Mouse (Mus musculus) liver, postnatal 0 days (tissue): ENCODE results near the gene Pgam1. TPM values are rescaled to one million over a fixed set of nuclear protein-coding genes. Genes with fewer than 3 reads are reported as not detected.

Experiments used
- ATAC-seq: fragments of 200-750 bp; cut with Nextera tagmentation; 2 replicates; pipeline ENCODE4 v1.8.0; 2017; ENCODE audit warnings: mild to moderate bottlenecking, moderate library complexity
- DNase-seq: peaks from one replicate; pipeline ENCODE4 v3.0.0-alpha.2; 2016
- H3K27ac ChIP-seq: fragments of 300-500 bp; sonication (generic); 2 replicates; pipeline ENCODE4 v1.5.1; 2014; ENCODE audit warnings: antibody characterized with exemption, moderate library complexity, mild to moderate bottlenecking, low read depth
- H3K27me3 ChIP-seq: fragments of 300-500 bp; sonication (generic); 2 replicates; pipeline ENCODE4 v1.6.1; 2014; ENCODE audit warnings: low read length, control low read depth, mixed read lengths; ENCODE audit not compliant: insufficient read depth
- H3K36me3 ChIP-seq: fragments of 300-500 bp; sonication (generic); replicated peaks from 2 replicates; pipeline ENCODE4 v1.6.1; 2014; ENCODE audit warnings: mild to moderate bottlenecking, control low read depth, low read length, moderate library complexity, mixed read lengths; ENCODE audit not compliant: insufficient read depth
- H3K4me1 ChIP-seq: fragments of 300-500 bp; sonication (generic); 2 replicates; pipeline ENCODE4 v1.6.1; 2014; ENCODE audit warnings: antibody characterized with exemption, mild to moderate bottlenecking, control low read depth; ENCODE audit not compliant: insufficient read depth
- H3K4me2 ChIP-seq: fragments of 300-500 bp; sonication (generic); 2 replicates; pipeline ENCODE4 v1.6.1; 2014; ENCODE audit warnings: low read depth, mild to moderate bottlenecking, low read length, moderate library complexity, mixed read lengths
- H3K4me3 ChIP-seq: fragments of 300-500 bp; sonication (generic); 2 replicates; pipeline ENCODE4 v1.5.1; 2014; ENCODE audit warnings: low read depth, low read length
- H3K9ac ChIP-seq: fragments of 300-500 bp; sonication (generic); replicated peaks from 2 replicates; pipeline ENCODE4 v1.6.1; 2014; ENCODE audit warnings: mild to moderate bottlenecking, moderate library complexity
- H3K9me3 ChIP-seq: fragments of 300-500 bp; sonication (generic); 2 replicates; pipeline ENCODE4 v1.6.1; 2016; ENCODE audit warnings: mild to moderate bottlenecking, control low read depth, low read length, mixed read lengths
- CTCF ChIP-seq: sonication (generic); IDR thresholded peaks from 2 replicates; pipeline ENCODE4 v1.5.1; 2016; ENCODE audit warnings: antibody characterized with exemption, low read depth
- EP300 ChIP-seq: IDR thresholded peaks from 2 replicates; pipeline ENCODE4 v1.6.1; 2016; ENCODE audit warnings: antibody characterized with exemption, low read depth, mild to moderate bottlenecking
- WGBS: fragments of 180-500 bp; shearing (Covaris S2); extraction: QIAGEN DNeasy Blood & Tissue Kit; methylation state at CpG from one replicate; pipeline ENCODE4 v1.1.7; 2014; ENCODE audit not compliant: insufficient replicate concordance; 5-methylcytosine and 5-hydroxymethylcytosine counted together
- polyA plus RNA-seq: library from polyadenylated mRNA; unstranded; fragments of >200 nt; fragmentation: Nextera tagmentation; extraction: Ambion mirVana; gene quantifications from 2 replicates; pipeline ENCODE4 v1.2.1, GENCODE M21; 2015

Pgam1 gene
- polyA plus RNA-seq, 1 experiment from 2014 or later = 183 TPM

DNA sequence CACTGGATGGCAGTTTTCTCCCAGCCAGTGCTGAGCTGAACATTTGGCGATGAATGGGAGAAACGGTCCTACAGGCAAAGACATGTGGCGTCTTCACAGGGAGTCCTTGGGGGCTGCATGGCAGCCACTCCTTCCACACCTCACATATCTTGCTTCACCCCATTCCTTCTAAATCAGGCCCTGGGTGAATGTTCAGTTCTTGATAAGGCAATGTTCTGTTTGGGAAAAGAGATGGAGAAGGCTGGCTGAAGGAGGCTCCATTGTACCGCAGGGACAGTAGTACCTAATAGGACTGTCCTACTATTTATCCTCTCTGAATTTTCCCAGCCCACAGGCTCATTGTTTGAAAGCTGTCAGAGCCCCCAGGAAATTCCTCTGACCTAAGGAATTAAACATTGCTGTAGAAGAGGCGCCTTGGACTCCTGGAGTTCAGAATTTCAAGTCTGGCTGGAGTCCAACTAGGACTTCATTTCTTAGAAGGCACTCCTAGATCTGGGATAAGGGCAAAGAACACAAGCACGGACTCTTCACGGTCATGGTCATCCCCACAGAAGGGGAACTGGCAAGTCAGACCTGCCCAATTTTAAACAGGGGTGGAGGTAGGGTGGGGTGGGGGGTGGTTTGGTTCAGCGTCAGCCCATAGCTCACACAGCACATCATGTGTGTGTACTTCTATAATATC lies 4.5 kb upstream of the Pgam1 start:
- DNase-seq (peak; percentile 22), ATAC-seq (peak; percentile 7; the same call in 1 of the 2 replicates)
- H3K27me3 ChIP-seq = no peaks in the 10 kb centered on the region
- H3K9ac ChIP-seq = 0 out of 2 replicates have a peak overlapping the region, but pooled peaks have one; percentile 3
- peak overlapping the region; percentile 75 for H3K27ac ChIP-seq
- peak overlapping the region; percentile 2; the same call in 1 of the 2 replicates for H3K4me3 ChIP-seq
- peaks cover 46% of the 10 kb centered on the region for H3K4me1 ChIP-seq
- WGBS = 44% methylated on average over 8 of the region's 8 CpGs
- H3K9me3 ChIP-seq = no peaks in the 10 kb centered on the region
- peak overlapping the region; percentile 60 for H3K4me2 ChIP-seq
- no peak for TF ChIP-seq CTCF
- TF ChIP-seq EP300 = peak; percentile 74
- no peaks in the 10 kb centered on the region for H3K36me3 ChIP-seq

GRCm38 (mm10) chr19:41908736-41909135 lies 3.0 kb upstream of the Pgam1 start:
- Histone ChIP-seq H3K27ac (no peak overlapping the region), H3K4me2 (no peak overlapping the region), H3K4me3 (no peak overlapping the region), H3K9me3 (no peaks in the 10 kb centered on the region), H3K9ac (no peak overlapping the region), H3K27me3 (no peaks in the 10 kb centered on the region), H3K36me3 (0 out of 2 replicates have a peak, but pooled peaks cover 3% of the 10 kb centered on the region), H3K4me1 (peaks cover 60% of the 10 kb centered on the region)
- TF ChIP-seq EP300 (no peak), CTCF (no peak)
- ATAC-seq (no peak), DNase-seq (no peak)
- 82% methylated on average over 3 of the region's 3 CpGs for WGBS

GRCm38 (mm10) chr19:41910396-41910795 lies 1.3 kb upstream of the Pgam1 start:
- Histone ChIP-seq H3K27me3 (no peaks in the 10 kb centered on the region), H3K9ac (no peak overlapping the region), H3K36me3 (peaks cover 11% of the 10 kb centered on the region), H3K9me3 (no peaks in the 10 kb centered on the region), H3K4me2 (no peak overlapping the region), H3K4me1 (peaks cover 71% of the 10 kb centered on the region), H3K27ac (no peak overlapping the region), H3K4me3 (no peak overlapping the region)
- 78% methylated on average over 2 of the region's 2 CpGs for WGBS
- ATAC-seq (no peak), DNase-seq (no peak)
- TF ChIP-seq CTCF = no peak
- no peak for TF ChIP-seq EP300

- peak; percentile 18 for ATAC-seq
- H3K9ac ChIP-seq = peak overlapping the region; percentile 87
- 1% methylated on average over 53 of the region's 53 CpGs for WGBS
- TF ChIP-seq CTCF = no peak
- TF ChIP-seq EP300 = no peak
- no peaks in the 10 kb centered on the region for H3K27me3 ChIP-seq
- H3K36me3 ChIP-seq = peaks cover 29% of the 10 kb centered on the region
- peaks cover 52% of the 10 kb centered on the region for H3K4me1 ChIP-seq
- no peaks in the 10 kb centered on the region for H3K9me3 ChIP-seq
- H3K4me2 ChIP-seq = peak overlapping the region; percentile 96
- DNase-seq = peak; percentile 66
- H3K27ac ChIP-seq = peak overlapping the region; percentile 92
- H3K4me3 ChIP-seq = peak overlapping the region; percentile 94
These were observed 678 bp downstream of the Pgam1 start for GRCm38 (mm10) chr19:41912121-41913080.

- Histone ChIP-seq H3K9ac (peak overlapping the region; percentile 87), H3K36me3 (peaks cover 35% of the 10 kb centered on the region), H3K27me3 (no peaks in the 10 kb centered on the region), H3K4me1 (peaks cover 41% of the 10 kb centered on the region), H3K4me3 (peak overlapping the region; percentile 94), H3K27ac (peak overlapping the region; percentile 42), H3K4me2 (peak overlapping the region; percentile 96), H3K9me3 (no peaks in the 10 kb centered on the region)
- 33% methylated on average over 6 of the region's 6 CpGs for WGBS
- TF ChIP-seq CTCF (no peak), EP300 (no peak)
- DNase-seq (no peak), ATAC-seq (no peak)
These were observed 2.3 kb downstream of the Pgam1 start for GRCm38 (mm10) chr19:41913774-41914591.
